Mouse (Mus musculus) layer of hippocampus, adult 2 months (tissue): ENCODE data around the gene Fra10ac1. TPM values are rescaled to one million over a fixed set of nuclear protein-coding genes. Genes with fewer than 3 reads are reported as not detected.
A peak's percentile ranks its signal among the peaks of the same experiment; 100 is the strongest.

ENCODE experiments used
- DNase-seq, 2 experiments: peaks; one replicate each; pipeline ENCODE4 v3.0.0; 2022; ENCODE audit warnings: low spot score in 2 of 2
- H3K27ac ChIP-seq: fragments of 200-600 bp; 2 replicates; pipeline ENCODE4 v1.8.1; 2022
- H3K4me3 ChIP-seq: fragments of 200-600 bp; 2 replicates; pipeline ENCODE4 v1.8.1; 2022; ENCODE audit warnings: mild to moderate bottlenecking
- CTCF ChIP-seq: fragments of 200-600 bp; conservative IDR thresholded peaks from 2 replicates; pipeline ENCODE4 v1.8.1; 2022; ENCODE audit warnings: antibody characterized with exemption, mild to moderate bottlenecking, moderate library complexity
- long read RNA-seq, 2 experiments: library from polyadenylated mRNA; stranded (forward); transcript quantifications; one replicate each; pipeline ENCODE4 v2.0.0; 2021; ENCODE audit warnings: borderline mapping rate in 2 of 2
- total RNA-seq, 2 experiments: library from RNA; stranded (reverse); gene quantifications; 2 replicates each; pipeline ENCODE4 v1.2.3; 2021

Fra10ac1 gene
- total RNA-seq, result 10 to 100 TPM; 17.8 to 22.4 TPM
- long read RNA-seq, experiment 1, transcript Fra10ac1-201 (14 exons, 1,402 nt), result major isoform, 5 of 15 reads
- long read RNA-seq, experiment 1, partial matches to known transcripts, result 1 of 15 reads
- long read RNA-seq, experiment 1, other reads (novel, unspliced or antisense), result 9 of 15 reads
- long read RNA-seq, experiment 2, transcript Fra10ac1-201 (14 exons, 1,402 nt), result major isoform, 21 of 36 reads
- long read RNA-seq, experiment 2, partial matches to known transcripts, result 4 of 36 reads
- long read RNA-seq, experiment 2, other reads (novel, unspliced or antisense), result 11 of 36 reads

GRCm38 (mm10) chr19:38223905-38224684 is at the start of gene Fra10ac1:
Gene Fra10ac1, minus strand, starts transcription at chr19:38224156.
- peak; percentile 79 for TF ChIP-seq CTCF
- H3K27ac ChIP-seq, result peak within 1 kb of the TSS; percentile 92
- peak; percentile 93 to 95 for DNase-seq
- H3K4me3 ChIP-seq, result peak within 1 kb of the TSS; percentile 74

GRCm38 (mm10) chr19:38271071-38271470 is 47.1 kb upstream of the Fra10ac1 start:
- peak overlapping the region; percentile 66; the same call in 1 of the 2 replicates for H3K27ac ChIP-seq
- peak overlapping the region; percentile 32 for H3K4me3 ChIP-seq
- DNase-seq, result no peak
- TF ChIP-seq CTCF, result no peak

- peak overlapping the region; percentile 98 for H3K27ac ChIP-seq
- peak overlapping the region; percentile 81 for H3K4me3 ChIP-seq
- no peak for DNase-seq
- no peak for TF ChIP-seq CTCF
These were observed 43.5 kb upstream of the Fra10ac1 start for GRCm38 (mm10) chr19:38267469-38267868.

GRCm38 (mm10) chr19:38265767-38266166 is 41.8 kb upstream of the Fra10ac1 start:
- no peak for TF ChIP-seq CTCF
- no peak for DNase-seq
- Histone ChIP-seq H3K27ac (peak overlapping the region; percentile 98), H3K4me3 (peak overlapping the region; percentile 81)

GRCm38 (mm10) chr19:38264505-38265500 is 40.8 kb upstream of the Fra10ac1 start, which contains the start of gene Lgi1:
Gene Lgi1, plus strand, starts transcription at chr19:38264536.
- no peak for TF ChIP-seq CTCF
- DNase-seq, result no peak
- peak within 1 kb of the TSS; percentile 98 for H3K27ac ChIP-seq
- peak within 1 kb of the TSS; percentile 81 for H3K4me3 ChIP-seq

- Histone ChIP-seq H3K4me3 (peak overlapping the region; percentile 81), H3K27ac (peak overlapping the region; percentile 98)
- peak; percentile 81 to 90 for DNase-seq
- TF ChIP-seq CTCF, result peak; percentile 85
These were observed 40.0 kb upstream of the Fra10ac1 start for GRCm38 (mm10) chr19:38263829-38264504.

- peak overlapping the region; percentile 68 for H3K27ac ChIP-seq
- no peak overlapping the region for H3K4me3 ChIP-seq
- no peak for TF ChIP-seq CTCF
- DNase-seq, result no peak
These were observed 37.4 kb upstream of the Fra10ac1 start for GRCm38 (mm10) chr19:38261351-38261750.

- peak overlapping the region; percentile 30; the same call in 1 of the 2 replicates for H3K4me3 ChIP-seq
- peak in 1 of 2 experiments; percentile 71 for DNase-seq
- H3K27ac ChIP-seq, result peak overlapping the region; percentile 95
- TF ChIP-seq CTCF, result no peak
These were observed 36.4 kb upstream of the Fra10ac1 start for GRCm38 (mm10) chr19:38260346-38260745.

- H3K4me3 ChIP-seq, result peak overlapping the region; percentile 30; the same call in 1 of the 2 replicates
- peak overlapping the region; percentile 95 for H3K27ac ChIP-seq
- DNase-seq, result no peak
- no peak for TF ChIP-seq CTCF
These were observed 35.5 kb upstream of the Fra10ac1 start for GRCm38 (mm10) chr19:38259436-38259835.

- peak overlapping the region; percentile 95 for H3K27ac ChIP-seq
- TF ChIP-seq CTCF, result no peak
- DNase-seq, result peak in 1 of 2 experiments; percentile 51
- peak overlapping the region; percentile 30 for H3K4me3 ChIP-seq
These were observed 34.7 kb upstream of the Fra10ac1 start for GRCm38 (mm10) chr19:38258651-38259065.

- Histone ChIP-seq H3K4me3 (no peak overlapping the region), H3K27ac (peak overlapping the region; percentile 1; the same call in 1 of the 2 replicates)
- TF ChIP-seq CTCF, result peak; percentile 80
- no peak for DNase-seq
These were observed 29.8 kb upstream of the Fra10ac1 start for GRCm38 (mm10) chr19:38253796-38254195.
